Mouse (Mus musculus) heart, adult 2 months (tissue): ENCODE results near the gene Cstad.

ENCODE experiments used
- CTCF ChIP-seq: fragments of 200-600 bp; IDR thresholded peaks from 2 replicates; pipeline ENCODE4 v1.8.1; 2022; ENCODE audit warnings: antibody characterized with exemption, mild to moderate bottlenecking, moderate library complexity
- EP300 ChIP-seq: fragments of 200-500 bp; IDR thresholded peaks from 2 replicates; pipeline ENCODE4 v1.6.1; 2011; ENCODE audit warnings: low read depth, low read length, control low read depth; ENCODE audit not compliant: insufficient read depth
- POLR2A ChIP-seq: fragments of 200-500 bp; IDR thresholded peaks from 2 replicates; pipeline ENCODE4 v1.6.1; 2011; ENCODE audit warnings: mild to moderate bottlenecking, low read depth, low read length, control low read depth; ENCODE audit not compliant: insufficient read depth

DNA sequence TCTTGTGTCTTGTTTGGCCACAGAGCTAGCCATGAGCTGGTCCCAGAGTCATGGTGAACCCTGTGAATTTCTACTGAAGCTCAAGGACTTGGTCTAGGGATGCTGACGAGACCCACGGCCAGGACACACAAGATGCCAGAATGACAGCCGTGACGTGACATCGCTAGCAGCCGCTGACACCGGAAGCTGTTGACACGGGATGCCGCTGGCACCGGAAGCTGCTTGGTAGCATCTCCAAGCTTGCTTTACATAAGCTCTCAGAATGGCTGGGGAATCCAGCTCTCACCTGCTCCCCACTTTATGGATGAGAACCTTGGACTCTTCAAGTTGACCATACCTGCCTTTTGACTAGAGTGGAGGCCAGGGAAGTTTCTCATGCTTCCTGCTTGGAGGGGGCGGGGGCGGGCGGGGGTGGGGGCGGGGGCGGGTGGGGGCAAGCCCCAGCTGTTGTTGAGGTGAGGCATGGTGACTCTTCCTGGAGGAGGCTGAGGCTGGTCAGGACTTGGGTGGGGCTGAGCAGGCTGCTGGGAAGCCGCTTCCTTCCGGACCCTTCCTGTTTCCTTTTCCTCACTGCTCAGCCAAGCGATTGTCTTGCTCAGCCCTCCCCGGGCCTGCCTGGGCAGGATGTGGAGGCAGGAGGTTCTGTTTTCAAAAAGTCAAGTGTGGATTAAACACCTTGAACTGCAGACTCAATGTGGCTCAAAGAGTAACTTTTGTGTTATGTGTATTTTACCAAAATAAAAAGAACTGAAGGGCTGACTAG lies 47.2 kb upstream of the Cstad start:
- TF ChIP-seq CTCF = no peak
- TF ChIP-seq EP300 = peak; percentile 88; the same call in 1 of the 2 replicates
- 0 out of 2 replicates have a peak, but pooled peaks have one; percentile 42 for TF ChIP-seq POLR2A
